Mouse (Mus musculus): ENCODE results near the gene Dpp4. TPM values are rescaled to one million over a fixed set of nuclear protein-coding genes. Genes with fewer than 3 reads are reported as not detected.

Dpp4 gene
- polyA plus RNA-seq, 1 experiment from 2014 or later = 0.19 TPM

DNA sequence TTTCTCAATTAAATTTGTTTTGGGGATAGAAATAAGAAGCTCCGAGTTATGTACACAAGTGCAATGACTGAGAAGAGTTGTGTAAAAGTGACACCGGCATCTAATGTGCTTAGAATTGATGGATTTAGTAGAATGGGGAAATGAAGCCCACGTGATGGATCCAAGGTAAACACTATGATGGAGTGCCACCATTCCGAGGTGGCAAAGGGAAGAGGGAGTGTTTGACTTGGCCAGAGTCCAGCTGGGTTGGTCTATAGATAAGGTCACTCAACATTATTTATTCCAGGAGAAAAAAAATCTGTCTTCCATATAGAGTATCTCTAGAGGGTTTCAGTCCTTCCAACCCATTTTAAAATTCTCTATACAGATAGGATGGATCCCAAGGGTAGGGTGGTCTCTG is 28.8 kb downstream of the Dpp4 start:
- H3K27me3 ChIP-seq (ENCODE audit: control insufficient read depth, insufficient read depth, low read length) = no peaks in the 10 kb centered on the region
- H3K27ac ChIP-seq (replicated peaks; ENCODE audit: low read depth, low read length) = no peak overlapping the region
- H3K36me3 ChIP-seq (ENCODE audit: control insufficient read depth, insufficient read depth, low read length) = no peaks in the 10 kb centered on the region
- WGBS = 87% methylated on average over 4 of the region's 4 CpGs
- H3K9ac ChIP-seq (ENCODE audit: low read length) = no peak overlapping the region
- no peaks in the 10 kb centered on the region for H3K9me3 ChIP-seq (ENCODE audit: control insufficient read depth, low read length)
- no peak overlapping the region for H3K4me3 ChIP-seq (ENCODE audit: low read depth, low read length)
- no peak overlapping the region for H3K4me2 ChIP-seq (ENCODE audit: low read depth, severe bottlenecking)
- DNase-seq (ENCODE audit: low spot score) = no peak
- ATAC-seq (ENCODE audit: insufficient number of reproducible peaks, low FRiP score, low TSS enrichment, low read depth) = no peak
- no peaks in the 10 kb centered on the region for H3K4me1 ChIP-seq (ENCODE audit: control insufficient read depth, insufficient read depth, low read length)

DNA sequence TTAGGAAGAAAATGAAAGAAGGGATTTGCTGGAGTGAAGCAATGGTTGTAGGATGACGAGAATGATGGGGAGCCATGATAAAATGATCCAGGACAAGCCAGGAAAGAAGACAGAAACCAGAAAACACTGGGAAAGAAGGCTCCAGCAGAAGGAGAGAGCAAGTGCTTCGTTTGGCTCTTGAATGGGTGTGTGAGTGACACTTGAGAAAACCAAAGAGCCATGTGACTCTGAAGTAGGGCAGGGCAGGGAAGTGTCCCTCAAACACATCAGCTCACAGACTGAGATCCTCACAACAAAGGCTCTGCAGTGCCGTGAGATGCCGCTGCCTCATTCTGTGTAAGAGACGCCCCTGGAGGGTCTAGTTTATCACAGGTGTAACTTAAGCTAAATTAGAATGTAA is 29.6 kb downstream of the Dpp4 start:
- no peaks in the 10 kb centered on the region for H3K27me3 ChIP-seq (ENCODE audit: control insufficient read depth, insufficient read depth, low read length)
- H3K4me1 ChIP-seq (ENCODE audit: control insufficient read depth, insufficient read depth, low read length) = no peaks in the 10 kb centered on the region
- H3K4me2 ChIP-seq (ENCODE audit: low read depth, severe bottlenecking) = no peak overlapping the region
- H3K27ac ChIP-seq (replicated peaks; ENCODE audit: low read depth, low read length) = no peak overlapping the region
- DNase-seq (ENCODE audit: low spot score) = no peak
- H3K9ac ChIP-seq (ENCODE audit: low read length) = no peak overlapping the region
- H3K4me3 ChIP-seq (ENCODE audit: low read depth, low read length) = no peak overlapping the region
- WGBS = 75% methylated on average over 5 of the region's 5 CpGs
- no peak for ATAC-seq (ENCODE audit: insufficient number of reproducible peaks, low FRiP score, low TSS enrichment, low read depth)
- no peaks in the 10 kb centered on the region for H3K36me3 ChIP-seq (ENCODE audit: control insufficient read depth, insufficient read depth, low read length)
- no peaks in the 10 kb centered on the region for H3K9me3 ChIP-seq (ENCODE audit: control insufficient read depth, low read length)

DNA sequence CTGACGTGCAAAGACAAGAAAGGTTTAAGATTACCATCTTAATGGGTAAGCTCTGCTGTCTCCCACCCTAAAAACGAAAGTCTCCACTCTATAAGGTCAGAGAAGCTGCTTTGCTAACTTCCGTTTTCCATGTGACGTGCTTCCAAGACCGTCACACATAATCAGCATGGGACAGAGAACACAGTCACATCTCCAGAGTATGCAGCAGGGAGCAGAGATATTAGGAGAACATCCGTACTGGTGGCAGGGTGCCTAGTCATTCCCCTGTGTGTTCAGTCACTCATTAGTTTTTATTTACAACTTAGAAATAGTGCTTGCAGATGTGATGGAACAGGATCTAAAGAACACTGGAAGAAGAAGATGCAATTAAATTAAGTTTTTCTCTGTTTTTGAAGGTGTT is 30.3 kb downstream of the Dpp4 start:
- Histone ChIP-seq H3K36me3 (ENCODE audit: control insufficient read depth, insufficient read depth, low read length) (no peaks in the 10 kb centered on the region), H3K4me2 (ENCODE audit: low read depth, severe bottlenecking) (no peak overlapping the region), H3K27ac (replicated peaks; ENCODE audit: low read depth, low read length) (no peak overlapping the region), H3K9me3 (ENCODE audit: control insufficient read depth, low read length) (no peaks in the 10 kb centered on the region), H3K4me1 (ENCODE audit: control insufficient read depth, insufficient read depth, low read length) (no peaks in the 10 kb centered on the region), H3K9ac (ENCODE audit: low read length) (no peak overlapping the region), H3K4me3 (ENCODE audit: low read depth, low read length) (no peak overlapping the region), H3K27me3 (ENCODE audit: control insufficient read depth, insufficient read depth, low read length) (no peaks in the 10 kb centered on the region)
- ATAC-seq (ENCODE audit: insufficient number of reproducible peaks, low FRiP score, low TSS enrichment, low read depth) (no peak), DNase-seq (ENCODE audit: low spot score) (no peak)
- 67% methylated on average over 6 of the region's 6 CpGs for WGBS

DNA sequence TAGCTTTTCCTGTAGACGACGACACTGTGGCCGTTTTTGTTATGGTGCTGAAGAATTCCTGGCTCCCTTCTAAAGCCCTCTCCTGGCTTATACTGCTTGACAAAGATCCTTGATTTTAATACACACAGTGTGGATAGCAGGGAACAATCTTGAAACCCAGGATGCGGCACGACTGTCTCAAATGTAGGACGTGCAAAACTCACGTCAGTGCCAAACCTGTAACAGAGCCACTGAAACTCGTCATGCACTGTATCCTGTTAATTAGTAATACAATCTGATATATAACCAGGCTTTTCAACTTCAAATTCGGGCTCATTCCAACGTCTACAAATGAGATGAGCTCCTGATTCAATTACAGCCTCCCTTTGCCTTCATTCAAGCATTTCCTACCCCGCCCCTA is 38.3 kb downstream of the Dpp4 start:
- Histone ChIP-seq H3K9ac (ENCODE audit: low read length) (no peak overlapping the region), H3K36me3 (ENCODE audit: control insufficient read depth, insufficient read depth, low read length) (no peaks in the 10 kb centered on the region), H3K27me3 (ENCODE audit: control insufficient read depth, insufficient read depth, low read length) (no peaks in the 10 kb centered on the region), H3K4me2 (ENCODE audit: low read depth, severe bottlenecking) (no peak overlapping the region), H3K27ac (replicated peaks; ENCODE audit: low read depth, low read length) (no peak overlapping the region), H3K4me1 (ENCODE audit: control insufficient read depth, insufficient read depth, low read length) (no peaks in the 10 kb centered on the region), H3K4me3 (ENCODE audit: low read depth, low read length) (no peak overlapping the region), H3K9me3 (ENCODE audit: control insufficient read depth, low read length) (no peaks in the 10 kb centered on the region)
- no peak for DNase-seq (ENCODE audit: low spot score)
- no peak for ATAC-seq (ENCODE audit: insufficient number of reproducible peaks, low FRiP score, low TSS enrichment, low read depth)
- WGBS = 82% methylated on average over 11 of the region's 11 CpGs

DNA sequence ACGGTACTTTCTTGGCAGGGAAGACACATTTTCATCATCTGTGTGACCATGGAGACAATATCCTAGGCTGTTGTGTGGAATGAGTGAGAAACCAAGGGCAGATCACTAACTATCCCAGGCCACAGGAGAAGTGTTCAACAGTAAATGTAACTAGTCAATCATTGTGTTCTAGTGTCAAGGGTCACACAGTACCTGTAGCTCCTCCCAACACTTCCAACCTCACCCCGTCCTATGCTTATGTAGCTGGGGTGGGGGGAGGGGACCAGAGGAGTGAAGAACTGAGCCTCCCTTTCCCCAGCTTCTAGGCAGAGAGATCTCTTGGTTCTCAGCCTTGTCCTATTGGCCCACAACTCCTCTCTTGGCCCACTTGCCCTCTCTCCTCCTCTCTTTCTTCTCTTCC is 42.0 kb downstream of the Dpp4 start:
- Histone ChIP-seq H3K27me3 (ENCODE audit: control insufficient read depth, insufficient read depth, low read length) (no peaks in the 10 kb centered on the region), H3K9me3 (ENCODE audit: control insufficient read depth, low read length) (no peaks in the 10 kb centered on the region), H3K4me2 (ENCODE audit: low read depth, severe bottlenecking) (no peak overlapping the region), H3K4me3 (ENCODE audit: low read depth, low read length) (no peak overlapping the region), H3K9ac (ENCODE audit: low read length) (no peak overlapping the region), H3K36me3 (ENCODE audit: control insufficient read depth, insufficient read depth, low read length) (no peaks in the 10 kb centered on the region), H3K4me1 (ENCODE audit: control insufficient read depth, insufficient read depth, low read length) (no peaks in the 10 kb centered on the region), H3K27ac (replicated peaks; ENCODE audit: low read depth, low read length) (no peak overlapping the region)
- WGBS = 83% methylated on average over 2 of the region's 2 CpGs
- DNase-seq (ENCODE audit: low spot score) = no peak
- ATAC-seq (ENCODE audit: insufficient number of reproducible peaks, low FRiP score, low TSS enrichment, low read depth) = no peak

DNA sequence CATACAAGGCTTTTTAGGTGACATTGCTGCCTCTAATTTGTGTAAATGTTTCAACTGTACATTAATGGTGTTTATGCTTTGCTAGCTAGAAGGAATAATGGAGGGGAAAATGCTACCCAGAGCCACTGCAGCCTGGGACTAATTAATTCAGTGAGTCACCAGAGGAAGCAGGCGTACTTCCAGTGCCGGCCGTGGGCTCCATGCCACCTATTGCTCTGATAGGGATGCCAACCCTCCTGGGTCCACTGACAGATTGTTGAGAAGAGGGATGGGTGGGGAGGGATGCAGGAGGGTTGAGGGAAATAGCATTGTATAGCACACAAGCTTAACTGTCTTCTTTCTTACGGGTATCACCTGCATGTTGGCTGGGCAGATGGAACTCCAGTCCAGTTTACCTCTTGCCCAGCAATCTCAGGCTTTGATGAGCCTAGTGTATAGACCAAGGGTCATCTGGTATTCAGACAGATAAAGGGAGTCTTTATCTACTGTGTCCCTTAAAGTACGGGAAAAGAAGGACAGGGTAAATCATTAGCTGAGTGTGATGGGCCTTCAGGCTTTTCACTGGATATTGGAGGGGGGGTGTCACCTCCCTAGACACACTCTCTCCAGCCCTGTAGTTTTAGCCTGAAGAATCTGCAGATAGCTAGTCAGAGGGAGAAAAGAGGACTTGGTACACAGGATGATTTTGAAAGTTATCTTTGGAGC is 43.5 kb downstream of the Dpp4 start:
- ATAC-seq (ENCODE audit: insufficient number of reproducible peaks, low FRiP score, low TSS enrichment, low read depth) (no peak), DNase-seq (ENCODE audit: low spot score) (no peak)
- Histone ChIP-seq H3K36me3 (ENCODE audit: control insufficient read depth, insufficient read depth, low read length) (no peaks in the 10 kb centered on the region), H3K4me3 (ENCODE audit: low read depth, low read length) (no peak overlapping the region), H3K9me3 (ENCODE audit: control insufficient read depth, low read length) (no peaks in the 10 kb centered on the region), H3K4me2 (ENCODE audit: low read depth, severe bottlenecking) (no peak overlapping the region), H3K9ac (ENCODE audit: low read length) (no peak overlapping the region), H3K27ac (replicated peaks; ENCODE audit: low read depth, low read length) (no peak overlapping the region), H3K27me3 (ENCODE audit: control insufficient read depth, insufficient read depth, low read length) (no peaks in the 10 kb centered on the region), H3K4me1 (ENCODE audit: control insufficient read depth, insufficient read depth, low read length) (no peaks in the 10 kb centered on the region)
- WGBS = 67% methylated on average over 5 of the region's 5 CpGs

DNA sequence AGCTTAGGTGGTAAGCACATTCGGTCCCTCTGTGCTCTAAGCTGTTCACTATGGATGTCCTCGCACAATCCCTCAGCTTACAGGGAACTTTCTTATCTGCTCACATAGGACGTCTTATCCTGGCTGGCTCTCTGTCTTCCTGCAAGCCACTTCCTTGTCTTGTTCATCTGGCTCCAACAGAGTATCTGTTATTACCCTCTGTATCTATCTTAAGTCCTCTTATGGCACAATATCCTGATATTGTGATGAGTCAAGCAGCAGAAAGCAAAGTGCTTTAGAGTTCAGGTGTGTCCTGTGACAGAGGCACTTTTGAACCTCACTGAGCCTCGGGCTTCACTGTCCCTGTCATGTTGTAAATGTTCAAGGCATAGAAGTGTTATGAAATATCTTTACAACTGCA is 48.4 kb downstream of the Dpp4 start:
- Histone ChIP-seq H3K4me3 (ENCODE audit: low read depth, low read length) (no peak overlapping the region), H3K27ac (replicated peaks; ENCODE audit: low read depth, low read length) (no peak overlapping the region), H3K36me3 (ENCODE audit: control insufficient read depth, insufficient read depth, low read length) (no peaks in the 10 kb centered on the region), H3K4me1 (ENCODE audit: control insufficient read depth, insufficient read depth, low read length) (no peaks in the 10 kb centered on the region), H3K9me3 (ENCODE audit: control insufficient read depth, low read length) (no peaks in the 10 kb centered on the region), H3K27me3 (ENCODE audit: control insufficient read depth, insufficient read depth, low read length) (no peaks in the 10 kb centered on the region), H3K4me2 (ENCODE audit: low read depth, severe bottlenecking) (no peak overlapping the region), H3K9ac (ENCODE audit: low read length) (no peak overlapping the region)
- no peak for ATAC-seq (ENCODE audit: insufficient number of reproducible peaks, low FRiP score, low TSS enrichment, low read depth)
- no peak for DNase-seq (ENCODE audit: low spot score)
- WGBS = 87% methylated on average over 4 of the region's 4 CpGs

DNA sequence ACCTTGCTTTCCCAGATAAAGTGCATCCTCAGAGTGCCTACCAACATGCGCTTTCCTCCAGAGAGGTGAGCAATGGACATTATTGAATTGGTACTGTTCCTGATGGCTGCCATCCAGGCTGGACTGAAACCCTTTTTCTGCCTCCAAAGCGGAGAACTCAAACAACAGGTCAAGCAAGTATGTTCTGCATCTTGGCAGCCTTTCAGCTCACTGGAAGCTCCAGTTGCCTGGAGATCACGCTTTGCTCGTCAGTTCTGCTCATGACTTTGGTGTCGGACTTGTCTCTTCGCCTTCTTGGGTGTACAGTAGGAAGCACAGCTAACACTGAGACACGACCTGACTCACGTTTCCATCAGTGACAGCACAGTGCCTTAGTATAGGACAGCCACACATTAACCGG is 49.8 kb downstream of the Dpp4 start:
- no peak overlapping the region for H3K27ac ChIP-seq (replicated peaks; ENCODE audit: low read depth, low read length)
- DNase-seq (ENCODE audit: low spot score) (no peak), ATAC-seq (ENCODE audit: insufficient number of reproducible peaks, low FRiP score, low TSS enrichment, low read depth) (no peak)
- no peaks in the 10 kb centered on the region for H3K4me1 ChIP-seq (ENCODE audit: control insufficient read depth, insufficient read depth, low read length)
- no peak overlapping the region for H3K4me3 ChIP-seq (ENCODE audit: low read depth, low read length)
- H3K4me2 ChIP-seq (ENCODE audit: low read depth, severe bottlenecking) = no peak overlapping the region
- WGBS = 91% methylated on average over 9 of the region's 9 CpGs
- no peaks in the 10 kb centered on the region for H3K9me3 ChIP-seq (ENCODE audit: control insufficient read depth, low read length)
- no peaks in the 10 kb centered on the region for H3K36me3 ChIP-seq (ENCODE audit: control insufficient read depth, insufficient read depth, low read length)
- H3K9ac ChIP-seq (ENCODE audit: low read length) = no peak overlapping the region
- H3K27me3 ChIP-seq (ENCODE audit: control insufficient read depth, insufficient read depth, low read length) = no peaks in the 10 kb centered on the region

DNA sequence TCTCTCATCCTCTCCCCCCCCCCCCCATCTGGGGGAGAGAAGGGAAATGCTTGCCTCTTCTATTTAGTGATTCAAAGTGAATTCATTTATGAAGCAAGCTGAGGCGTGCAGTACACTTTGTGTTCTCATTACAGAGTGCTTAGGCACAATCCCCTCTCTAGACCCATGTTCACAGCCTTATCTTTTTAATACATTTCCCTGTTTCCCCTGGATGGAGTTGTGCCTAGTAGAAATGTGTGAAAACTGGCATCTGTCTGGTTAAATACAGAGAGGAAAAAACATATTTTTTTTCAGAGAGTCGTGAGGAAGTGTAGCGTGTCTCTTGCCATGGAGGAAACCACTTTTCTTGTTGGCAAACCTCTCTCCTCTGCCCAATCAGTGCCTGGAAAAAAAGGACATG is 50.5 kb downstream of the Dpp4 start:
- no peak overlapping the region for H3K27ac ChIP-seq (replicated peaks; ENCODE audit: low read depth, low read length)
- no peak for ATAC-seq (ENCODE audit: insufficient number of reproducible peaks, low FRiP score, low TSS enrichment, low read depth)

More for the DNA sequence above, 50.5 kb downstream of the Dpp4 start:
- Histone ChIP-seq H3K36me3 (ENCODE audit: control insufficient read depth, insufficient read depth, low read length) (no peaks in the 10 kb centered on the region), H3K4me3 (ENCODE audit: low read depth, low read length) (no peak overlapping the region), H3K4me1 (ENCODE audit: control insufficient read depth, insufficient read depth, low read length) (no peaks in the 10 kb centered on the region), H3K9me3 (ENCODE audit: control insufficient read depth, low read length) (no peaks in the 10 kb centered on the region), H3K9ac (ENCODE audit: low read length) (no peak overlapping the region), H3K27me3 (ENCODE audit: control insufficient read depth, insufficient read depth, low read length) (no peaks in the 10 kb centered on the region), H3K4me2 (ENCODE audit: low read depth, severe bottlenecking) (no peak overlapping the region)
- no peak for DNase-seq (ENCODE audit: low spot score)
- 96% methylated on average over 3 of the region's 3 CpGs for WGBS
